Mouse (Mus musculus): Measurements from ENCODE around the gene Fbxw16.
"Not testable (repeated sequence)": the region's sequence is repeated elsewhere in the genome, so short reads cannot be mapped to it uniquely, and the experiment has no call there.

The Fbxw16 gene

GRCm38 (mm10) chr9:109449040-109449439, at the start of gene Fbxw16:
TSS of gene Fbxw16 (minus strand) at chr9:109449140.
- in situ Hi-C loops (cut with MboI; ENCODE audit: low pct_unique_long_range_greater_than_20kb in 1 of 2, low sequenced_read_pairs in 2 of 2, unreplicated experiment in 1 of 2): no loop called here

- in situ Hi-C loops (cut with MboI; ENCODE audit: low pct_unique_long_range_greater_than_20kb in 1 of 2, low sequenced_read_pairs in 2 of 2, unreplicated experiment in 1 of 2): not testable (repeated sequence)
These were observed 46.8 kb upstream of the Fbxw16 start, which contains the start of gene Fbxw19 for GRCm38 (mm10) chr9:109495775-109496174. TSS of gene Fbxw19 (minus strand) at chr9:109495875.

GRCm38 (mm10) chr9:109432956-109433355, 16.0 kb downstream of the Fbxw16 start:
- in situ Hi-C loops (cut with MboI; ENCODE audit: low pct_unique_long_range_greater_than_20kb in 1 of 2, low sequenced_read_pairs in 2 of 2, unreplicated experiment in 1 of 2): no loop called here

GRCm38 (mm10) chr9:109404196-109404595, 44.7 kb downstream of the Fbxw16 start, which contains the start of gene Fbxw22:
TSS of gene Fbxw22 (minus strand) at chr9:109404296.
- in situ Hi-C loops (cut with MboI; ENCODE audit: low pct_unique_long_range_greater_than_20kb in 1 of 2, low sequenced_read_pairs in 2 of 2, unreplicated experiment in 1 of 2): not testable (repeated sequence)
